Mouse (Mus musculus): ENCODE measurements around the gene Gm3259.
"Not testable (repeated sequence)": the region's sequence is repeated elsewhere in the genome, so short reads cannot be mapped to it uniquely, and the experiment has no call there.

The Gm3259 gene
- long read RNA-seq, experiment 1, result 0 reads
- long read RNA-seq, experiment 2, result 0 reads

DNA sequence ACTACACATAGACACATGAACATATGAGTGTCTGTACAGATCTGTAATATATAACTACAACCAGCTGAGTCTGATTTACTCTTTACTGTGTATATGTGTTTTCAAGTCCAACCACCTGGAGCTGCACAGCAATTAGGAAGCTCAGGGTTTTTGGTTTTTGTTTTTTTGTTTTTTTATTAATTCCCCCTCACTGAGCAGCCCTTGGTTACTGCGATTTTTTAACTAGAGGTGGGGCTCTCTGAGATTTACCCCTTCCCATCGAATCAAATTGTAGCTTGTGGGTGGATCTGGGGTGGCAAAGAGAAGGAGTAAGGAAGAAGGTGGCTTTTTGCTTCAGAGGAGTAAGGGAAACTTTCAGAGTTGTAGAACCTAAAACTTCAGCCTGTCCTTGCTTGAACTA, at the start of gene Gm3259:
Gm3259 (plus strand) TSS at position 301 of the 400 bp plus-strand sequence.
- intact Hi-C loops (cut with DNase I), result not testable (repeated sequence)

DNA sequence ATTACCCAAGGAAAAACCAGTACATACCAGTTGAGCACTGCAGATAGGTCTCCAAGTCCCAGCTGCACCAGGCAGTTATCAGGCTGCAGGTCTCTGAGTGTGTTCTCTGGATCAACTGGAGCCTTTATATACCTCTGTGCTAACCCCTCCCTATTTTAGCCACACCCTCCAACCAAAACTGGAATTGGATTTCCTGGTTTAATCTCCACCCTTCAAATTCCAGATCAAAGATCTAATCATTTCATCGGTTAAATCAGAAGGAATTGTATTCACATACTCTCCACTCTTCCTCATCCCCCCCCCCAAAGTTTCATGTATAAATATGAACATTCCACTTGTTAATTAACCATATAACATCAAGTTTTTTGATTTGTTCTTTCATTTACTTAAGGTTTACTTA, 33.0 kb upstream of the Gm3259 start, which contains the start of gene Gm10424:
Gm10424 (minus strand) TSS at position 101 of the 400 bp plus-strand sequence.
- intact Hi-C loops (cut with DNase I), result not testable (repeated sequence)

Data from adrenal gland (tissue).